In genomic region chr9:96577674-96578073, GRCm38 (mm10) we compare ENCODE assay signal across 18 mouse cellular contexts. TPM values are rescaled to one million over a fixed set of nuclear protein-coding genes. Genes with fewer than 3 reads are reported as not detected.
DNase-seq lines count a peak whose midpoint lies in the region; ATAC-seq lines count a peak whose summit lies in the region.
"Had no signal": no experiment of that assay in that cellular context is flagged by ENCODE, and none has a peak within 500 bp of the region (broad histone marks: within the 10 kb centered on the region; RNA-seq: fewer than 3 reads in every experiment).

No protein-coding gene starts in this region.

- H3K9ac ChIP-seq in limb, embryonic 13.5 days = no peak overlapping the region
- no peak overlapping the region for H3K9ac ChIP-seq in kidney, embryonic 15.5 days
- H3K9ac ChIP-seq: forebrain, embryonic 13.5 days; hindbrain, embryonic 15.5 days; liver, embryonic 14.5 days; neural tube, embryonic 12.5 days had no signal

- H3K27me3 ChIP-seq in limb, embryonic 13.5 days = no peaks in the 10 kb centered on the region
- no peaks in the 10 kb centered on the region for H3K27me3 ChIP-seq in kidney, embryonic 15.5 days
- H3K27me3 ChIP-seq: forebrain, embryonic 13.5 days; hindbrain, embryonic 15.5 days; neural tube, embryonic 12.5 days had no signal

- H3K9me3 ChIP-seq in limb, embryonic 13.5 days = no peaks in the 10 kb centered on the region
- H3K9me3 ChIP-seq in kidney, embryonic 15.5 days (replicated peaks) = no peaks in the 10 kb centered on the region
- H3K9me3 ChIP-seq: forebrain, embryonic 13.5 days; heart, embryonic 10.5 days; hindbrain, embryonic 15.5 days; neural tube, embryonic 12.5 days had no signal

- 18% methylated on average over 6 of the region's 6 CpGs for WGBS in limb, embryonic 13.5 days
- WGBS in kidney, embryonic 15.5 days = 51% methylated on average over 6 of the region's 6 CpGs

- H3K4me3 ChIP-seq in limb, embryonic 13.5 days = no peak overlapping the region
- H3K4me3 ChIP-seq in kidney, embryonic 15.5 days (replicated peaks) = no peak overlapping the region
- H3K4me3 ChIP-seq: forebrain, embryonic 13.5 days; heart, embryonic 10.5 days; hindbrain, embryonic 15.5 days; neural tube, embryonic 12.5 days had no signal

- peaks cover 16% of the 10 kb centered on the region for H3K4me1 ChIP-seq in limb, embryonic 13.5 days
- H3K4me1 ChIP-seq in kidney, embryonic 15.5 days = no peaks in the 10 kb centered on the region
- H3K4me1 ChIP-seq: forebrain, embryonic 13.5 days; heart, embryonic 10.5 days; hindbrain, embryonic 15.5 days; neural tube, embryonic 12.5 days had no signal

- peak overlapping the region; percentile 44; the same call in 1 of the 2 replicates for H3K27ac ChIP-seq in limb, embryonic 13.5 days
- no peak overlapping the region for H3K27ac ChIP-seq in kidney, embryonic 15.5 days
- H3K27ac ChIP-seq: forebrain, embryonic 13.5 days; heart, embryonic 10.5 days; hindbrain, embryonic 15.5 days; liver, embryonic 14.5 days; neural tube, embryonic 12.5 days had no signal

- no peak overlapping the region for H3K4me2 ChIP-seq in limb, embryonic 13.5 days (replicated peaks)
- H3K4me2 ChIP-seq in kidney, embryonic 15.5 days = no peak overlapping the region
- H3K4me2 ChIP-seq: forebrain, embryonic 13.5 days; hindbrain, embryonic 15.5 days; neural tube, embryonic 12.5 days had no signal

- peaks cover 16% of the 10 kb centered on the region for H3K36me3 ChIP-seq in limb, embryonic 13.5 days
- peaks cover 17% of the 10 kb centered on the region for H3K36me3 ChIP-seq in kidney, embryonic 15.5 days

- ATAC-seq in limb, embryonic 13.5 days (ENCODE audit: low FRiP score, low read depth) = peak; percentile 80; the same call in 1 of the 2 replicates
- ATAC-seq in kidney, embryonic 15.5 days (replicated peaks; ENCODE audit: low FRiP score) = no peak
- ATAC-seq: forebrain, embryonic 13.5 days; lung, postnatal 0 days had no signal

- peak; percentile 17 for DNase-seq in embryo, embryonic 10.5 days (ENCODE audit: low spot score)
- DNase-seq in embryo, embryonic 9.5 days (ENCODE audit: extremely low spot score) = no peak
- peak; percentile 27 to 28 for DNase-seq in B cell, adult 2 months
- peak; percentile 65 for DNase-seq in forelimb bud, embryonic 11.5 days (ENCODE audit: low read depth, low spot score)
- DNase-seq in kidney, postnatal 10 days = no peak
- no peak for DNase-seq in c-Kit-positive CD71-positive TER-119-positive erythroid progenitor cells, embryonic 14.5 days (ENCODE audit: low spot score)
- DNase-seq: cerebellum, postnatal 25 days; gastrocnemius, postnatal 36 days; heart, postnatal 10 days; kidney, adult 2 months had no signal

RNA-seq across cellular contexts. Expression of gene Gm28729, which starts 52.6 kb away (rescaled TPM):
- polyA plus RNA-seq in limb, embryonic 13.5 days (2015; fragmentation: Nextera tagmentation; extraction: Ambion mirVana) = 0.14 TPM in 1 of 2 replicates, not detected in the other
- polyA plus RNA-seq in kidney, embryonic 15.5 days (2015; fragmentation: Nextera tagmentation; extraction: Ambion mirVana) = not detected in 2 replicates
- polyA plus RNA-seq: heart, embryonic 10.5 days; kidney, adult 2 months; neural tube, embryonic 12.5 days had no signal

RNA-seq across cellular contexts. Expression of gene Rasa2, which starts 53.7 kb away (rescaled TPM):
- polyA plus RNA-seq in limb, embryonic 13.5 days (2015; fragmentation: Nextera tagmentation; extraction: Ambion mirVana) = 22.7 and 25.1 TPM in 2 replicates
- polyA plus RNA-seq in kidney, embryonic 15.5 days (2015; fragmentation: Nextera tagmentation; extraction: Ambion mirVana) = 17.3 and 18.6 TPM in 2 replicates

Comparison
In these comparisons a context has a peak if more than half of its experiments do, and no peak if none do; other contexts are left out.
1. DNase-seq: peak in embryo, embryonic 10.5 days (single experiment), B cell, adult 2 months (2 of 2) and forelimb bud, embryonic 11.5 days (single experiment); none in embryo, embryonic 9.5 days (single experiment), kidney, postnatal 10 days (single experiment) and c-Kit-positive CD71-positive TER-119-positive erythroid progenitor cells, embryonic 14.5 days (single experiment).